Mouse (Mus musculus) layer of hippocampus, postnatal 25 days (tissue): ENCODE measurements around the gene Smim12. TPM values are rescaled to one million over a fixed set of nuclear protein-coding genes. Genes with fewer than 3 reads are reported as not detected.

Experiments
- DNase-seq, 2 experiments: peaks; one replicate each; pipeline ENCODE4 v3.0.0; 2022; ENCODE audit warnings: mixed read lengths in 2 of 2, low spot score in 1 of 2; ENCODE audit errors: extremely low spot score in 1 of 2
- total RNA-seq, 2 experiments: library from RNA; stranded (reverse); gene quantifications; 2 replicates each; pipeline ENCODE4 v1.2.3; 2021

Gene Smim12
- total RNA-seq, 2 experiments from 2014 or later: 46.7 to 51.6 TPM

GRCm38 (mm10) chr4:127233416-127234125 is 10.0 kb upstream of the Smim12 start:
- DNase-seq: no peak

GRCm38 (mm10) chr4:127235742-127236487 is 7.7 kb upstream of the Smim12 start:
- DNase-seq: peak; percentile 69 to 96

GRCm38 (mm10) chr4:127236631-127237030 is 7.0 kb upstream of the Smim12 start:
- no peak for DNase-seq

GRCm38 (mm10) chr4:127237271-127237670 is 6.3 kb upstream of the Smim12 start:
- DNase-seq: no peak

GRCm38 (mm10) chr4:127242696-127243095 is 888 bp upstream of the Smim12 start:
- DNase-seq: no peak

- no peak for DNase-seq
Measured at GRCm38 (mm10) chr4:127243953-127244352, 369 bp downstream of the Smim12 start.

GRCm38 (mm10) chr4:127249701-127250349 is 6.2 kb downstream of the Smim12 start:
- peak; percentile 90 to 100 for DNase-seq

GRCm38 (mm10) chr4:127251963-127252585 is 8.5 kb downstream of the Smim12 start:
- DNase-seq: peak in 1 of 2 experiments; percentile 46

- DNase-seq: no peak
Measured at GRCm38 (mm10) chr4:127256739-127257138, 13.2 kb downstream of the Smim12 start.

- no peak for DNase-seq
Measured at GRCm38 (mm10) chr4:127258186-127258897, 14.8 kb downstream of the Smim12 start.

GRCm38 (mm10) chr4:127261601-127262000 is 18.0 kb downstream of the Smim12 start:
- DNase-seq: no peak

- DNase-seq: no peak
Measured at GRCm38 (mm10) chr4:127263438-127264182, 20.0 kb downstream of the Smim12 start.

- no peak for DNase-seq
Measured at GRCm38 (mm10) chr4:127264183-127264554, 20.6 kb downstream of the Smim12 start.

- DNase-seq: no peak
Measured at GRCm38 (mm10) chr4:127278451-127279001, 34.9 kb downstream of the Smim12 start.

- no peak for DNase-seq
Measured at GRCm38 (mm10) chr4:127279241-127279640, 35.7 kb downstream of the Smim12 start.

GRCm38 (mm10) chr4:127286907-127287306 is 43.3 kb downstream of the Smim12 start:
- no peak for DNase-seq

GRCm38 (mm10) chr4:127289039-127289548 is 45.5 kb downstream of the Smim12 start:
- no peak for DNase-seq

- no peak for DNase-seq
Measured at GRCm38 (mm10) chr4:127292631-127293030, 49.0 kb downstream of the Smim12 start.
